Mouse (Mus musculus): ENCODE data around the gene Pnlip.

The Pnlip gene

DNA sequence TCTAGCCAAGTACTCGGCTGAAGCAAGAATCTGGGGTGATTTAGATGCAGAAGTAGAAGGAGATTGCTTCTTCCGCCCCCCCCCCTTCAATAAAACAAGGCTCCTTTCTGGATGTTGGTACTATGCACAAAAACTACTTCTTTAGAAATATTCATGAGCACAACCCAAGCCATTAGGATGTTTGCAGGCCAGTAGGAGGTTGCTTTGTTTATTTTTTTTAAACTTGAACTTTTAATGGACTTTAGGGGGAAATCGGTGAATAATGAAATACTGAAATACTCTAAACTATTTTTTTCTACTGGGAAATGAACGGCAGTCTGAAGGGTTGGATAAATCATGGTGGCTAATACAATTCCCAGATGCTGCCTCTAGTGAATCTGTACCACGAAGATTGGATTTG is at the start of gene Pnlip:
Gene Pnlip, plus strand, starts transcription at position 301 of the 400 bp plus-strand sequence.
- no peak for DNase-seq

DNA sequence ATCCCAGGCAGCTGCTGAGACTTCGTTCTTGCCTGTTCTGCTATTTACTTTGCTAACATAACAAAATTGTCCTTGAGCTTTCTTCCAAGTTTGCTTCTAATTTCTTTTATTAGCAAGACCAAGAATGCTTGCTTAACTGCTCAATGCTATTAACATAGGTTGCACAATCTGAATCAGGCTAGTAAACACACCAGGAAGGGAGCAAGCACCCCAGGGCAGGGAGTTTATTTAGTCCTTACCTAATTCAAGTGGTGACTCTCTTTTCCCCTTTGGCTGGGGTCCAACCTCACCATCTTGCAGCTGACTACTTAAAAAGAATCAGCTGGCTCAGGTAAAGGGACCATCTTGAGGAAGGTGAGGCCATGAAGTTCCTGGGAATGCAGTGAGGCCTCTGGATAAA is 42.6 kb upstream of the Pnlip start:
- DNase-seq: no peak

DNA sequence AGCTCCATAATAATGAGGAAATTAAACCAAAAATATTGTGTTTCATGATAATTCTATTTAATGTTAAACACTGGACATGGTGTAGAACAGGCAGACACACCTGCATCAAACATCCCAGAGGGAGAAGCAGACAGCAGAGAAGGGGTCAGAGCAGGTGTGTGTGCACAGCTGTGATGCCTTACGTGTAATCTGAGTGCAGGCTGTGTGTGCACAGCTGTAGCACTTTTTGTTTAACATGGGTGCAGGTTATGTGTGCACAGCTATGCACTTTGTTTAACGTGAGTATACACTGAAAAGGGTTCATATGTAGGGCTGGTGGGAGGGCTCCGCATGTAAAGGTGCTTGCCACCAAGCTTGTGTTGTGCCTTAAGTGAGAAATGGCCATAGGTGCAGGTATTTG is 39.6 kb upstream of the Pnlip start:
- no peak for DNase-seq

DNA sequence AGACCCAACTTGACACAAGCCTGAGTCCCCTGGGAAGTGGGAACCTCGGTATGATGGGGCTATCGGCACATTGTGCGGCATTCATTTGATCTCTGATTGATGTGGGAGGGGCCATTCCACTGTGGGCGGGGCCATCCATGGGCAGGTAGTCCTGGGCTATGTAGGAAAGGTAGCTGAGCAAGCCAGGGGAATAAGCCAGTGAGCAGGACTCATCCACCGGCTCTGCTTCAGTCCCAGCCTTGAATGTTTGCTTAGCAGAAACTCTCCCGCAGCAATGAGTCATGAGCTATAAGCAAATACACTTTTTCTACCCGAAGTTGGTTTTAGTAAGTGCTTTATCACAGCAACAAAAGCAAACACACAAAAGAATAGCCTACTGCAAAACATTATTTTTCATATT is 35.7 kb upstream of the Pnlip start:
- DNase-seq: no peak

DNA sequence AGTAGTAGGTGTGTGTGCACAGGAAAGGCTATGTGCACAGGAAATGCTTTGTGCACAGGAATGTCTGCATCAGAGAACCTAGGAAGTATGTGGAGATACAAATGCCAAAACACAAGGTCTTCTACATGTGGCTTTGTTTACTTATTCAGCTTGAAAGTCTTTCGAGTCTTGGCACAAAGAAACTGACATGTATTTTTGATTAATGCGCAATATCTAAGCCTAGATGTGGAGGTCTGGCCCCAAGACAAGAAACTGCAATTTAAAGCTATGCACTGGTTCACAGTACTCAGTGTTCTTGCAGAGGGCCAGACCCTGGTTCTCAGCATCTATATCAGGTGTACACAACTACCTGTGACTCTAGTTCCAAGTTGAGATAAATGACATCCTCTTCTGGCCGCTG is 31.6 kb upstream of the Pnlip start:
- no peak for DNase-seq

DNA sequence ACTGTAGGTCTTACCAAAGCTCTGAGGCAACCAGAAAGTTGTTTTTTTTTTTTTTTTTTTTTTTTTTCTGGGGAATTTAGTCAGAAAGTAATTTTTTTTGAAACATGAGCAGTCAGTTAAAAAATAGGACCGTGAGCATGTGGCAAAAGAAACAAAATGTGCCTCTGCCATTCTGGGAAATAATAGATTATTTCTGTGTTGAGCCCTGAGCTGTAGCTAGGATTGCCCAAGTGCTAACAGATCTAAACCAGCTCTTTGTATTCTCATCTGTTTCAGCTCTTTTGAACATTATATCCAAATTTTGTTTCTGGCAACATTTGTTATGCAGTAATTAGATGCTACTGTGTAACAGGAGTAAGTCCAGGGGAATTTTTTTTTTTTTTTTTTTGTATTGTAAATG is 30.7 kb upstream of the Pnlip start:
- no peak for DNase-seq

DNA sequence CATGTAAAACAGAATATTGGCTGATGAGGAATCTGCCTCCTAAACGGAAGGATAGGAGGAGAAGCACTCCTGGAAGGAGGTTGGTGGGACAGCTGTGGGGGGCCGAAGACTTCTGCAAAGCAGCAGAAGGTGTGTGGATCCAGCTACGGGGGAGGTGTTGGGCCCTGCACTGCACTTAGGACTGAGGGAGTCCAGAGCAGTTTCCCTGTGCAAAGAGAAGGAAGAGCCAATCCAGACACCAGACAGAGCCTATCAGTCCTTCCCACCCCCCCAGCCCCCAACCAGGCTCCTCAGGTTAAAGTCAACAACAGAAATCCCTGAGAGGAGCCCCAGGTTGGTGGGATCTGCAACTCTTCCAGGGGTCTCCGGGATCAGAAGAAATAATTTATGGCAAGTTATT is 27.5 kb upstream of the Pnlip start:
- no peak for DNase-seq

DNA sequence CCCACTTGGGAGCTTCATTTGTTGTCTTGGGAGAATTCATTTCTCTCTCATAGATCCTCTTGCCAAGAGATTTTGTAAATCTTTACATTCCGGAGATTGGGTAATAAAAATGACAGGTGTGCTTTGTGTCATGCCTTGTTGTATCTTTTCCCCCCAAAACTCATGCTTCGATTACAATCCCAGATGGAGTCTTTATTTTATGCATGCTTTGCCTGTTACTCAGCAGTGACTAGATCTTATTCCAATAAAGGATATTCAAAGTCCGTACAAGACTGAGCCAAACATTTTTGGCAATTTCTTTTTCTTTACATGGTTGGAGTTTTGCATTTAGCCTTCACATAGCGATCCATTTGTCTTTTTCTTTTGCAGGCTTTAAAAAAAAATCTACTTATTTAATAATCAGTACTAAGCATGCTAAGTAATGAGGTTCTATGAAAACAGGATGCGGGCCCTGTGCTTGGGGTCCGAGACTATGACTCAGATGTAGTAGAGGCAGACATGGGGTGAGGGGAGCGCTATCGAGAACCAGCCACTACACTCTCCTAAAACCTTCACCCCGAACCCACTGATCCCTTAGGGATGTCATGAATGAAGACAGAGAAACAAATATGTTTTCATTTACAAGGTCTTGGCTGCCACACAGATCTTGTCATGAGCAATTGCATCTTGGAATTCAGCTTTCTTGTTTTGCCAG is 26.9 kb upstream of the Pnlip start:
- no peak for DNase-seq

DNA sequence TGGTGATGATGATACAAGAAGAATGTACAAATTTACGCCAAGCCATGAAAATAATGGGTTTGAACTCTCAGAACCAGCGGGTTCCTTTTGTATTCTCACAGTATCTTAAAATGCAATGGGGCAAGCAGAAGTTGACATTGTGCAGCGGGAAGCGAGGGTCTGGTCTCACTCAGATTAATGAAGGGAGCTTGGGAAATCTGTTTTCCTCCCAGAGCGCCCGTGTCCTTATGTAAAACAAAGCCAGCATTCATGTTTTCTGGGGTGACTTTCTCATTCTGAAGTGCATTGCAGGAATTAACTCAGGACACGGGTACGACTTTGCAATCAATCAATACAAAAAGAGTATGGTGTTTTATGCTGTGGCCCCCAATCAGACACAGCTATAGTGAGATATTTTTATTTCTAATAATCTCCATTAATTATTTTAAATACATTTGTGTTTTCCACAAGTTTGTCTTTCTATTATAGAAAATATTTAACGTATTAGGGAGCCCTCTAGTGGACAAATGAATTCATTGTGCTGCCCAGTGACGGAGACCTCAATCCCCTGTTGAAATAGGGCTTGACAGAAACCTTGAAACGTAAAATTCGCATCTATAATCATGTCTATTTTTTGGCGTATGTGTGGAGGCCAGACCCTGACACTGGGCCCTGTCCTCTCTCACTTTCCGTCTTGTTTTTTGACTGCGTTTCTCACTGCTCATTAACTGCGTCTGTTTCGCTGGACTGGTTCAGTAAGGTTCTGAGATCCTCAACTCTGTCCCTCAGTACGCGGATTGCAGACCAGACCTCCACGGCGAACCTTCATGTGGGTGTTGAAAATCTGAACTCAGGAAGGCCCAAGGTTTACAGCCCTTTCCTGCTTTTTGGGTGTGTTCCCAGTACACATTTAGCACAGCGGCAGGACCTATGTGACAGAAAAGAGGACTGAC is 24.6 kb upstream of the Pnlip start:
- no peak for DNase-seq

DNA sequence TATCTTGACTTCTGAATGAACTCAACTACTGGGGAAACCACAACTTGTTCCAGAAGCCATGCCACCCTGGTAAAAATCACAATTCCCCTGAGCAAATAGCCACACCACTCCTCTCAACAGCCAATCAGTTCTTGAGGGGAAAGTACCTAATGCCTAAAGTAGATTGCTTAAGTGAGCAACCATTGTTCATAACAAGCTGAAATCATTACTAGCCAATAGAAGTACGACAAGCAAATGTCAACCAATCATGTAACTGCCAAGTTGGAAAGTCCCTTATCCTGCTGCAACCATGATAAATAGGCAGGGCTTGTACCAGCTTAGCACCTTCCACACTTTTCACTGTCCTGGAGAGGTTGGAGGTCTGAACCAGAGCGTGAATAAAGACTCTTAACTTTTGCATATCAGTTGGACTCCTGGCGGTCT is 22.9 kb upstream of the Pnlip start:
- no peak for DNase-seq

DNA sequence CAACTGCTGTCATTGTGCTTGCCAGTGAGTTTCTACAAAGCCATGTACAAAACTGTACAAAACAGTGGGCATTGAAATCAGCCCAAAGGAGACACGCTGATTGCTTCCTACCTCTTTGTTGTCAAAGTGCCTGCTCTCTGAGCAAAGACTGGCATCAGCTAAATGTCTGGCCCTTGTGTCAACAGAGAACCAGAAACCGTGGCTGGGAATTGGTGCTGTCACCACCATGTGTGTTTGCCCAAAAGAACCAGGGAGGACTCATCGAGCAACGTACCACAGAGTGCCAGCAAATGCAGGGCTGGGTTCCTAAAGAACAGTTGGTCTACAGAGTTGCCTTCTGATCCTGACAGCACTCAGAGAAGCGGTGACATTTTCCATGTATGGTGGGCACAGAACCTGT is 2.3 kb upstream of the Pnlip start:
- no peak for DNase-seq

DNA sequence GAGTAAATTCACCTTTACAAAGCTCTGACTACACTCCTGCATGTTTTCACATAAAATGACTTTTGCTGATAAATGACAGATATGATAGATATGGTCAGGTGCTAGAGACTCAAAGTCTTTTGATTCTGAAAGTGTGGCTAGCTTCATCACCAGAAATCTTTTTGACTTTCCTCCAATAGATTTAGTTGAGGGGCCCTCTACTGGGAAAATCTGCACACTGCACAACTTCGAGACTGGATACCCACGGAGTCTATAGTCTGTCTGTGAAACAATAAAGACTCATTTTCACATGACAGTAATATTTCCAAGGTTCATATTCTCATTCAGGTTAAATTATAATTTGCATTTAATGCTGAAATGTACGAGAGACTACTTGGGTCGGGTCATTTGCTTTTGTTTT is 9.8 kb downstream of the Pnlip start:
- DNase-seq: no peak

DNA sequence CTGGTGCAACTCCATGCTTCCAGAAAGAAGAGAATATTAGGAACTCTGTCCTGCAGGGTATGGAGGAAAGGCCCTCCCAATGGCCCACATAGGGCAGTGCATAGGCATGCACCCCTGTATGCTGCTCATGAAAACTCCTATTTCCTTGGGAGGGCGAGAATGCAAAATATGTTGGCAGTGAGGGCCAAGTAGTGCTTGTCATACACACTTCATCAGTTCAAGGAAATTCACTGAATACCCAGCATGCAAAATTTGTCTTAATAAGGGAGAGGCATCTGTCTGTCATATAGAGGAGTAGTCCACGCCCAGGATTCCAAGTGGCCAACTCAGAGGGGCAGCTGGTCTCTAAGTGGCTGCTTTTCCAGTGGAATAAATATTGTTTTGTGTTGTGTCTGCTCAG is 11.0 kb downstream of the Pnlip start:
- DNase-seq: no peak

DNA sequence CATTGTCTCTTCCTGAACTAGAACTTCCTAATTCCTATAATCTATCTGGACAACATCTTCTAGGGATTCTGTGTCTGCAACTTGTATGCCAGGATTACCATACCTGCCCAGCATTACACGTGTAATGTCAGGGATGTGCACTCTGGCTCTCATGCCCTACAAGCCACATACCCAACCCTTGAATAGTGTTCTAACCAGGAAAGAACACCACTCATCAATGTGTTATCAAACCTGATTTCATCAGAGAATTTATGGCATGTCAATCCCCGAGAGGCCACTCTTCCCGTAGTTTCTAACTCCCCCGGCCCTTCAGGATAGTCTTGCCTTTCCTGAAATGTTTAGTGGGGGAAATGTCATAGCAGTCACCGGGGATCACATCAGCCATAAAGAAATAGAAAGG is 12.6 kb downstream of the Pnlip start:
- no peak for DNase-seq

DNA sequence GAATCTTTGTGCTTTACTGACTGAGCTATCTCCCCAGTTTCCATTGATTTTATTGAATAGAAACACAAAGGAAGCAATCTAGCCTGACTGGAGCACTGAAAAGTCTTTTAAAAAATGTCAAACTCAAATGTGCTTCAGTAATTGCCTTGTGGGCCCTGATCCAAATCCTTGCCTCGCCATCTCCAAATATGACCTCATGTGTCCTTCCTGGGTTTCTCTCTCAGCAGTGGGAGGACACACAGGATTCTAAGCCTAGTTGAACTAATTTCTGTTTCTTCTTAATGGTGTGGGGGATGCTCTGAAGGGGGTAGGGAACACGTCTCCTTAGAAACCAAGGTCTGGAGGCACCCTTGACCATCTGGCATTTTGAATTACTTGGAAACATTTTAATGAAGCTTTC is 22.3 kb downstream of the Pnlip start:
- no peak for DNase-seq

DNA sequence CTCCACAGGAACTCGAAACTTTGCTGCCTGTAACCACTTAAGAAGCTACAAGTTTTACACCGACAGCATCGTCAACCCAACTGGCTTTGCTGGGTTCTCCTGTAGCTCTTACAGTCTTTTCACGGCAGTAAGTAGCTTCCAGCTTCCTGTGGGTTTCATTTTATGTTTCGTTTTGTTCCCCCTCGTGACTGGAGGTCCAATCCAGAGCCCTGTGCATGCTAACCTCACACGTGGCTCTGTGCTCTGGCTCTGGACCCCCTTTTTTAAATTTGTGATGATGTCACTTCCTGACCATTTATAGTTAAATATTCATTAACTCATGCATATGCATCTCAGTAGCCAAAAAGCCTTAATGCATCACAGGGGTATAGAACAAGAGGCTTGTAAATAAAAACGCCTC is 24.8 kb downstream of the Pnlip start:
- no peak for DNase-seq

DNA sequence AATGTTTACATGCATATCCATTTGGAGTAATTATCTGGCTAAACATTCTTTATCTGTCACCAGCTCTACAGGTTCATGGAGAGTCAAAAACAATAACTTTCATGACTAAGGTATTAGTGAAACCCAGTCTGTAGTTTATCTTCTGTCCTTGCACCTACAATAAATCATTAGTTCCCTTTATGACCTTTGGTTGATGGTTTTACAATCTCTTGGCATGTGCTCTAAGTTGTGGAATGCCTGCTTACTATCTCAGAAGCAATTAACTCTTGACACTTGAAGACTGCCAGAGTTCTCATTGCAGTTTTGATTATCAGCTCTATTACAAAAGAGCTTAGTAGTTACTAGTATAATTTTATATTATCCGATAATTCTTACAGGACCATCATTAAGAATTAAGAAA is 36.6 kb downstream of the Pnlip start:
- DNase-seq: no peak

DNA sequence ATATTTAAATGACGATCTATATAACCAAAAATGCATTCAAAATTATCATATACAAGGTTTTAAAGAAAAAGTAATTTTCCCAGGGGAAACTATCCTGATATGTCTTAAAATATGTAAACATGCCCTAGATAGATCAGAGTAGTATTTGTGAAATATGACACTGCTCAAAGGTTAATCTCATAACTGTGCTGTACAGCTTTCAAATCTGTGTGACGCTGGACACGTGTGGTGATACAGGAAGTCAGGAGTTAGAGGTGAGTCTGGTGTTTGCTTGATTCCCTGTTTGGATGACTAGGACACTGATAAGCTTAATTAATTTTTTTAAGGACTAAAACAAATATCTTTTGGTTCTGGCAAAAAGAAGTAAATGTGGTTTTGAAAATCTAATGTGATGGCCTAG is 43.0 kb downstream of the Pnlip start:
- DNase-seq: no peak

DNA sequence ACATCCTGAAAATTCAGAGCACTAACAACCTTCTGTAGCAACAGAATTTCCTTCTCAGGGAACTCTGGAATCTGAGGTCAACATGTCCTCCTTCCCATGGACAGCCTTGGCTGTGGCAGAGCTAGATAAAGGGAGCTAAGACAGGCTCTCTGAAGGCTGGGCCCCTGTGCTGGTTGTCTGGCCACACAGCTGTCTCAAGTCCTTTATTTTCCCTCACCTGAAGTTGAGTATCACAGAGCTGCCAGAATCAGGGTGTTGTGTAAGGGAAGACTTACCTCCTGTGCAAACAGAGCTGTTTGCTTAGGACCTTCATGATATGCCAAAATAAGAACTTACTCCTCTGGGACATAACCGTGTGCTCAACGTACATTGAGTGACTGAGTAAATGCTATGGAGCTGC is 43.9 kb downstream of the Pnlip start:
- no peak for DNase-seq

DNA sequence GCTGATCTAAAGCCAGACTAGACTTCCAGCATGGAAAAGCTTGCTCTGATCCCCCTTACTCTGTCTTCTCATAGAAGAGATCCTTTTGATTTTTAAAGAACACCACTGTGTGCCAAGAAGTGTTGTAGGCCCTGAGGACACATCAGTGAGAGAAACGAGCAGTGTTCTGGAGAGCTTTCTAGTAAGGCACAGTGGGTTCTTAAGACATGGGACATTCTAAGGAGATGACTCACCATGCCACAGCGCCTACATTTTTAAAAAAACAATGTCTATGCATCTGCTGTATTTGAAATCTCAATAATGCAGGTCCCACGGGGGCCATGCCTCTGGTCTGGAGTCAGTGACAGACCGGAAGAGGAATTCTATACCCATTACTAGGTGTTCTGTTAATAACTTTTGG is 52.3 kb downstream of the Pnlip start:
- DNase-seq: no peak

DNA sequence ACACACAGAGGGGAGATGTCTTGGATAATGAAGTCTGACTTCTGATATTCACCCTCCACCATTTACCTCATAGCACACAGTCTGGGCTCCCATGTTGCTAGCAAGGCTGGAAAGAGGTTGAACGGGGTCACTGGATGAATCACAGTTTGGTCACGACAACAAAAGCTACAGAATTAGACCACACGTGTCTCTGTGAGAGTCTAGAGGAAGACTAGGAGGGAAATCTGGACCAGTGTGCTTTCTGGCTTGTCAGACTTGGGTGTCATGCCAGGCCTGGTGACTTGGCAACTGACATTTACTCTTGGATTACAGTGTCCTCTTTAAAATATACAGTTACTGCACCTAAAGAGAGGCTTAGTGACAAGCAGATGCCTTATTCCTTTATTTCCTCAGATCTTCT is 56.3 kb downstream of the Pnlip start:
- DNase-seq: no peak

DNA sequence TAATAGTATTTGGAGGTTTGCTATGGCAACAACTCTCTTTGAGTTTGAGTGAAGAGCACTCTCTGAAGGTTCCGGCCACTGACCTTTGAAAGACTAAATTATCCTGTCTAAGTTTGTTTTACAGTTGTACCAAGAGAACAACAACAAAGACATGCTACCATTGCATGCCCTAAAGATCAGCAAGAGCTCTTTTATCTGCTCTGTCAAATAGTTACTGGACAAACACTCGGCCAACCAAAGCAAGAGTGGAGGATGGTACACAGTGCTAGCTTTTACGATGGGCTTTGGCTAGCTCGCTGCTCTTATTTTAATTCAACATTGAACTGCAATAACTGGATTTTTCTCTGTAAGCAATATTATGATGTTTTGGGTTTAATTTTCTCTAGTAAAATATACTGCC is 65.6 kb downstream of the Pnlip start:
- no peak for DNase-seq

DNA sequence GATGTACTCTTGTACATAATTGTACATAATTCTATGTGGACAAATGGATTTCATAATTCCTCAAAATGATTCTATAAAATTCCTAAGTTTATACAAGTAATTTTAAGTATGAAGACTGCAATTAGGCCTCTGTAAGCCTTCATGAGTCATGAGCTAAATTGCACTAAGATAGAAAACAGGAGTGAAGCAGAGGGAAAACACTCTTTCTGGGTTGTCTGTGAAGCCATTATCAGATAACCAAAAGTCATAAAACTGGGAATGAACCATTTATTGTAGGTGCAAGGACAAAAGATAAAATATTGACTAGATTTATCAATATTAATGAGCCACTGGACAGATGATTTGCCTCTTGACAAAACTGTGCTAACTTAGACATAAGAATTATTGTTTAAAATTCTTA is 68.1 kb downstream of the Pnlip start:
- no peak for DNase-seq

DNA sequence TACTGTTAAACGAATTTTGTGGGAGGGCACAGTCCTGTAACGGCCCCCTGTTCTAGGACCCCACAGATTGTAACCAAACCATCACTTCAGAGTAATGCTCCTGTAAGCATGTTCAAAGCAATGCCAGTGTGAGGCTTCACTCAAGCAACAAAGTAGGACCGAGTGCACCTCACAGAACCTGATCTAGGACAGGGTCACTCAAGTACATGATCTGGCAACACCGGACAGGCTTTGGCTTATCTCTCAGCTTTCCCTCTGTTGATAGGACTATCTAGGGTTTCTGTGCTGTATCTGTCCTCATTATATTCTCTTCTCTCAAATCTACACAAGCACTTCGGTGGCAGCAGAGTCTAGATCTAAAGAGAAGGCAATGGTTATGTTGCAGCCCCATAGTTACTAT is 74.3 kb downstream of the Pnlip start:
- DNase-seq: no peak

DNA sequence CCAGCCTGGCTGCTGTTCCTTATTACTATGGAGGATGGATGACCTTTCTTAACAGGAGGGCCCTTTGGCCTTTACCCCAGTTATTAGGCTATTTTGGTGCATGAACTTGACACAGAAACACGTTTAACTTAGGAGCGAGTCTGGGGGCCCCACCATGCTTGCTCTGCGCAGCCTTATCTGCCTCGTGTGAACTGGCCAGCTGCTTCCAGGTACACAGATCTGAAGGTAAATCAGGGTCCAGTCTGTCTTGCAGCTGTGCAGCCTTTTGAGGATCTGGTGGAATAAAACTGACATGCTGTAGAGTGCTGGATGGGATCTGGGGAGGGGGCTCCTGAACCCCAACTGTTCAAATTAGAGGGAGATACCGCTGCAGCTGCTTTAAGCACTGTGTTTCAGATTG is 75.5 kb downstream of the Pnlip start:
- DNase-seq: no peak

Data from spleen, adult 18-20 months (tissue).